Mouse (Mus musculus) heart, postnatal 0 days (tissue): ENCODE measurements at regions not wholly inside any gene's neighbourhood (a gene's known extent, or its start where the extent isn't known, plus 50 kb on each side); places are given as distances from the start of the nearest gene placed in this dataset.

Experiments used
- ATAC-seq: fragments of 200-750 bp; cut with Nextera tagmentation; 2 replicates; pipeline ENCODE4 v1.8.0; 2017; ENCODE audit warnings: low read depth, moderate number of reproducible peaks, moderate library complexity; ENCODE audit not compliant: insufficient read depth
- DNase-seq: peaks from one replicate; pipeline ENCODE4 v3.0.0-alpha.2; 2016; ENCODE audit warnings: low spot score
- H3K27ac ChIP-seq: fragments of 300-500 bp; sonication (generic); 2 replicates; pipeline ENCODE4 v1.5.1; 2014; ENCODE audit warnings: low read depth, mild to moderate bottlenecking
- H3K27me3 ChIP-seq: fragments of 300-500 bp; sonication (generic); 2 replicates; pipeline ENCODE4 v1.6.1; 2014; ENCODE audit warnings: low read length, mixed read lengths; ENCODE audit not compliant: control insufficient read depth, insufficient read depth
- H3K36me3 ChIP-seq: fragments of 300-500 bp; sonication (generic); replicated peaks from 2 replicates; pipeline ENCODE4 v1.6.1; 2014; ENCODE audit warnings: low read length, mixed read lengths; ENCODE audit not compliant: control insufficient read depth, insufficient read depth
- H3K4me1 ChIP-seq: fragments of 300-500 bp; sonication (generic); 2 replicates; pipeline ENCODE4 v1.6.1; 2014; ENCODE audit warnings: antibody characterized with exemption; ENCODE audit not compliant: control insufficient read depth, insufficient read depth
- H3K4me2 ChIP-seq: fragments of 300-500 bp; sonication (generic); 2 replicates; pipeline ENCODE4 v1.6.1; 2014; ENCODE audit warnings: low read depth, mild to moderate bottlenecking, low read length, moderate library complexity
- H3K4me3 ChIP-seq: fragments of 300-500 bp; sonication (generic); 2 replicates; pipeline ENCODE4 v1.5.1; 2014; ENCODE audit warnings: low read depth, low read length
- H3K9ac ChIP-seq: fragments of 300-500 bp; sonication (generic); replicated peaks from 2 replicates; pipeline ENCODE4 v1.6.1; 2014; ENCODE audit warnings: low read depth, low read length, mixed read lengths
- H3K9me3 ChIP-seq: fragments of 300-500 bp; sonication (generic); replicated peaks from 2 replicates; pipeline ENCODE4 v1.6.1; 2016; ENCODE audit warnings: low read length; ENCODE audit not compliant: control insufficient read depth
- CTCF ChIP-seq: IDR thresholded peaks from 2 replicates; pipeline ENCODE4 v1.5.1; 2016; ENCODE audit warnings: antibody characterized with exemption, control low read depth, low read depth
- EP300 ChIP-seq: IDR thresholded peaks from 2 replicates; pipeline ENCODE4 v1.6.1; 2016; ENCODE audit warnings: antibody characterized with exemption, low read depth
- WGBS: fragments of 180-500 bp; shearing (Covaris S2); extraction: QIAGEN DNeasy Blood & Tissue Kit; methylation state at CpG from one replicate; pipeline ENCODE4 v1.1.7; 2014; 5-methylcytosine and 5-hydroxymethylcytosine counted together

- Histone ChIP-seq H3K4me2 (no peak overlapping the region), H3K27me3 (no peaks in the 10 kb centered on the region), H3K4me3 (no peak overlapping the region), H3K9ac (no peak overlapping the region), H3K36me3 (no peaks in the 10 kb centered on the region), H3K27ac (no peak overlapping the region), H3K9me3 (no peaks in the 10 kb centered on the region; the same call in 1 of the 2 replicates), H3K4me1 (no peaks in the 10 kb centered on the region)
- no peak for DNase-seq
- WGBS = 71% methylated on average over 3 of the region's 3 CpGs
- no peak for ATAC-seq
- TF ChIP-seq CTCF (no peak), EP300 (no peak)
Observed at GRCm38 (mm10) chr9:27558286-27558685, 161.7 kb downstream of the Spata19 start.

DNA sequence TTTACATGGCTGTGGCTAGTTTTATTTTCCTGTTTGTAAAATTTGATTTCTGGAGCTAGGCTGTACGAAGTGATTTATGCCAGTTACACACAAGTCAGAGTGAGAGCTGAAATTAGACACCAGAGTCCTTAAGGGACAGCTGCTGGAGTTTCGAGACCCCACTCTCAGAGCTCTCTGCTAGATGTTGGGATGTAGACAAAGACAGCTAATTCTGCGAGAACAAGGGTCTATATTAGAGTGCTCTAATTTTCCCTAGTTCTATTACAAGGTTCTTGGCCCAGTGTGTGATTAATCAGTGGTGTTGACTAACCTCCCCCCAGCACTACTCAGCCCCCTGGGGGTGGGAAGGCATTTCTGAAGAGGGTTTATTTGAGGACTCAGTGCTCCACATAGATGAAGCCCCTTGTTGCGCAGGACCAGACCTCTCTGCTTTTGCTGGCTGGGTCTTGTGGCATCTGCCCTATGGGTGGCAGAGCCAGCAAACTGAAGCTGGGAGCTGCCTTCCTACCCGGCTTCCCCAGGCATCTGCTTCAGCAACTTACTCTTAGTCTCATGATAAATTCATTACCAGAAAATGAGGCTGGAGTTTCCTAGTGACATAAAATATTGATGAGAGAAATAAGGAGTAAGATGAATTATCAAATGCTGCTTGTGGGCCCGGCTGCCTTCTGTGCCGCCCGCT, 171.9 kb downstream of the Spata19 start:
- H3K27me3 ChIP-seq = no peaks in the 10 kb centered on the region
- H3K4me2 ChIP-seq = no peak overlapping the region
- no peaks in the 10 kb centered on the region for H3K4me1 ChIP-seq
- TF ChIP-seq CTCF = no peak
- no peak for TF ChIP-seq EP300
- no peak overlapping the region for H3K9ac ChIP-seq
- H3K4me3 ChIP-seq = no peak overlapping the region
- no peaks in the 10 kb centered on the region for H3K9me3 ChIP-seq
- 74% methylated on average over 8 of the region's 8 CpGs for WGBS
- ATAC-seq = no peak
- no peak for DNase-seq
- H3K27ac ChIP-seq = no peak overlapping the region
- no peaks in the 10 kb centered on the region for H3K36me3 ChIP-seq

GRCm38 (mm10) chr9:27569054-27569387, 172.4 kb downstream of the Spata19 start:
- no peaks in the 10 kb centered on the region for H3K36me3 ChIP-seq
- TF ChIP-seq CTCF = no peak
- no peak for TF ChIP-seq EP300
- no peak for ATAC-seq
- H3K4me2 ChIP-seq = no peak overlapping the region
- H3K4me1 ChIP-seq = no peaks in the 10 kb centered on the region
- H3K9ac ChIP-seq = no peak overlapping the region
- no peak for DNase-seq
- no peak overlapping the region for H3K27ac ChIP-seq
- no peak overlapping the region for H3K4me3 ChIP-seq
- WGBS = 80% methylated on average over 7 of the region's 7 CpGs
- H3K27me3 ChIP-seq = no peaks in the 10 kb centered on the region
- H3K9me3 ChIP-seq = no peaks in the 10 kb centered on the region

DNA sequence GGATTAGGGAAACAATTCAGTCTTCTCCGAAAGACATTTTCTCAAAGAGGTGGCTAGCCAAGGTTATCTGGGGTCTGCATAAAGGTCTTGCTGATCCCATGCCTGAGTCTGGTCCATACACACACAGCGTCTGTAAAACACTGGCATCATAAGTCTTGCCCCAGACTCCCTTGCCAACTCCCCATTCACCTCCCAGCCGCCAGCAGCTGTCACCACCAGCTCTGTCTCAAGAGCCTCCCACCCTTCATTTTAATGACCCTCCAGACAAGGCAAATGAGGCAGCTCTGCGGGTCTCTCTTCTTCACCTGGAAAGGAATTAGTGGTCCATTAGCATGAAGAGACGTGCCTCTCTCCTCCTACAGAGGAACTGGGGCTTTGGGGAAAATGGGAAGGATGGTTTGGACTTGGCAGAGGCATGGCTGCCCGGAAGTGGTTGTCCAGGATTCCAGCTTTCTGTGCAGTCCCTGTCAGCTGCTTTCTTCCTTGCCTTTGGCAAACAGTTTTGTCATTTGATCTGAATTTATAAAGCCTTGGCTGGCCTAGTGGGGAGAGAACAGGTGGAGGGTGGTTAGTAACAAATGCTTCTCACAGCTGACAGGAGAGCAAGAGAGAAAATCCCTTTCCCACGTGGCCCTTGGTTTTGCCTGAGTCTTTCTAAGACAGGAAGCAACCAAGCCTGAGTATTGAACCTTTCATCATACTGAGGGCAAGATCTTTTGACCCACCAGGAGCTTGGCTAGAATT, 173.3 kb upstream of the Opcml start:
- ATAC-seq (no peak), DNase-seq (no peak)
- no peaks in the 10 kb centered on the region for H3K27me3 ChIP-seq
- no peak overlapping the region for H3K27ac ChIP-seq
- H3K4me2 ChIP-seq = no peak overlapping the region
- H3K9ac ChIP-seq = no peak overlapping the region
- no peak overlapping the region for H3K4me3 ChIP-seq
- H3K4me1 ChIP-seq = no peaks in the 10 kb centered on the region
- WGBS = 35% methylated on average over 7 of the region's 7 CpGs
- H3K36me3 ChIP-seq = no peaks in the 10 kb centered on the region
- TF ChIP-seq CTCF = no peak
- TF ChIP-seq EP300 = no peak
- H3K9me3 ChIP-seq = no peaks in the 10 kb centered on the region

GRCm38 (mm10) chr9:27634901-27635300, 155.7 kb upstream of the Opcml start:
- Histone ChIP-seq H3K4me2 (no peak overlapping the region), H3K4me1 (no peaks in the 10 kb centered on the region)
- ATAC-seq = no peak

More at GRCm38 (mm10) chr9:27634901-27635300, 155.7 kb upstream of the Opcml start:
- H3K9ac ChIP-seq = no peak overlapping the region
- no peaks in the 10 kb centered on the region for H3K27me3 ChIP-seq
- no peak overlapping the region for H3K4me3 ChIP-seq
- H3K36me3 ChIP-seq = no peaks in the 10 kb centered on the region
- DNase-seq = no peak
- H3K9me3 ChIP-seq = no peaks in the 10 kb centered on the region
- H3K27ac ChIP-seq = no peak overlapping the region
- WGBS = 49% methylated on average over 6 of the region's 6 CpGs
- TF ChIP-seq EP300 = no peak
- TF ChIP-seq CTCF = no peak
